Mouse (Mus musculus): ENCODE results near the gene Pja2. TPM values are rescaled to one million over a fixed set of nuclear protein-coding genes. Genes with fewer than 3 reads are reported as not detected.
A peak's percentile ranks its signal among the peaks of the same experiment; 100 is the strongest.

Gene Pja2
- polyA plus RNA-seq (2012; rRNA removed): 166 and 168 TPM in 2 replicates

GRCm38 (mm10) chr17:64331898-64332769, at the start of gene Pja2:
TSS of gene Pja2 (minus strand) at chr17:64331916.
- TF ChIP-seq CTCF (IDR thresholded peaks at IDR 0.05; ENCODE audit: extremely low read depth, insufficient read depth, low read length) (no peak), POLR2A (IDR thresholded peaks at IDR 0.05; ENCODE audit: extremely low read depth, insufficient read depth, low read length) (peak; percentile 94)
- Histone ChIP-seq H3K4me1 (ENCODE audit: control insufficient read depth, insufficient read depth, low read length) (peaks cover 2% of the 10 kb centered on the region; the same call in 1 of the 2 replicates), H3K27ac (ENCODE audit: insufficient read depth, low read length) (peak within 1 kb of the TSS; percentile 95), H3K4me3 (ENCODE audit: insufficient read depth, low read length) (peak within 1 kb of the TSS; percentile 69)

GRCm38 (mm10) chr17:64375327-64375726, 43.6 kb upstream of the Pja2 start:
- Histone ChIP-seq H3K4me3 (ENCODE audit: insufficient read depth, low read length) (no peak overlapping the region), H3K4me1 (ENCODE audit: control insufficient read depth, insufficient read depth, low read length) (no peaks in the 10 kb centered on the region), H3K27ac (ENCODE audit: insufficient read depth, low read length) (no peak overlapping the region)
- TF ChIP-seq CTCF (IDR thresholded peaks at IDR 0.05; ENCODE audit: extremely low read depth, insufficient read depth, low read length): peak; percentile 77
- no peak for TF ChIP-seq POLR2A (IDR thresholded peaks at IDR 0.05; ENCODE audit: extremely low read depth, insufficient read depth, low read length)

- Histone ChIP-seq H3K4me1 (ENCODE audit: control insufficient read depth, insufficient read depth, low read length) (no peaks in the 10 kb centered on the region), H3K27ac (ENCODE audit: insufficient read depth, low read length) (no peak overlapping the region), H3K4me3 (ENCODE audit: insufficient read depth, low read length) (no peak overlapping the region)
- TF ChIP-seq POLR2A (IDR thresholded peaks at IDR 0.05; ENCODE audit: extremely low read depth, insufficient read depth, low read length) (no peak), CTCF (IDR thresholded peaks at IDR 0.05; ENCODE audit: extremely low read depth, insufficient read depth, low read length) (no peak)
Observed at GRCm38 (mm10) chr17:64363694-64364093, 32.0 kb upstream of the Pja2 start.

- H3K27ac ChIP-seq (ENCODE audit: insufficient read depth, low read length): no peak overlapping the region
- no peak overlapping the region for H3K4me3 ChIP-seq (ENCODE audit: insufficient read depth, low read length)
- H3K4me1 ChIP-seq (ENCODE audit: control insufficient read depth, insufficient read depth, low read length): no peaks in the 10 kb centered on the region
- no peak for TF ChIP-seq CTCF (IDR thresholded peaks at IDR 0.05; ENCODE audit: extremely low read depth, insufficient read depth, low read length)
- TF ChIP-seq POLR2A (IDR thresholded peaks at IDR 0.05; ENCODE audit: extremely low read depth, insufficient read depth, low read length): no peak
Observed at GRCm38 (mm10) chr17:64362570-64362969, 30.9 kb upstream of the Pja2 start.

GRCm38 (mm10) chr17:64361911-64362425, 30.3 kb upstream of the Pja2 start:
- Histone ChIP-seq H3K27ac (ENCODE audit: insufficient read depth, low read length) (no peak overlapping the region), H3K4me1 (ENCODE audit: control insufficient read depth, insufficient read depth, low read length) (no peaks in the 10 kb centered on the region), H3K4me3 (ENCODE audit: insufficient read depth, low read length) (no peak overlapping the region)
- TF ChIP-seq POLR2A (IDR thresholded peaks at IDR 0.05; ENCODE audit: extremely low read depth, insufficient read depth, low read length): no peak

GRCm38 (mm10) chr17:64353940-64354339, 22.2 kb upstream of the Pja2 start:
- Histone ChIP-seq H3K4me1 (ENCODE audit: control insufficient read depth, insufficient read depth, low read length) (no peaks in the 10 kb centered on the region), H3K27ac (ENCODE audit: insufficient read depth, low read length) (no peak overlapping the region), H3K4me3 (ENCODE audit: insufficient read depth, low read length) (no peak overlapping the region)
- TF ChIP-seq CTCF (IDR thresholded peaks at IDR 0.05; ENCODE audit: extremely low read depth, insufficient read depth, low read length) (no peak), POLR2A (IDR thresholded peaks at IDR 0.05; ENCODE audit: extremely low read depth, insufficient read depth, low read length) (no peak)

GRCm38 (mm10) chr17:64346135-64346534, 14.4 kb upstream of the Pja2 start:
- Histone ChIP-seq H3K4me1 (ENCODE audit: control insufficient read depth, insufficient read depth, low read length) (no peaks in the 10 kb centered on the region), H3K4me3 (ENCODE audit: insufficient read depth, low read length) (peak overlapping the region; percentile 15), H3K27ac (ENCODE audit: insufficient read depth, low read length) (no peak overlapping the region)
- no peak for TF ChIP-seq CTCF (IDR thresholded peaks at IDR 0.05; ENCODE audit: extremely low read depth, insufficient read depth, low read length)
- TF ChIP-seq POLR2A (IDR thresholded peaks at IDR 0.05; ENCODE audit: extremely low read depth, insufficient read depth, low read length): no peak

- Histone ChIP-seq H3K4me3 (ENCODE audit: insufficient read depth, low read length) (no peak overlapping the region), H3K4me1 (ENCODE audit: control insufficient read depth, insufficient read depth, low read length) (no peaks in the 10 kb centered on the region), H3K27ac (ENCODE audit: insufficient read depth, low read length) (no peak overlapping the region)
- no peak for TF ChIP-seq POLR2A (IDR thresholded peaks at IDR 0.05; ENCODE audit: extremely low read depth, insufficient read depth, low read length)
- no peak for TF ChIP-seq CTCF (IDR thresholded peaks at IDR 0.05; ENCODE audit: extremely low read depth, insufficient read depth, low read length)
Observed at GRCm38 (mm10) chr17:64344576-64345172, 13.0 kb upstream of the Pja2 start.

GRCm38 (mm10) chr17:64341698-64342097, 10.0 kb upstream of the Pja2 start:
- H3K27ac ChIP-seq (ENCODE audit: insufficient read depth, low read length): no peak overlapping the region
- H3K4me3 ChIP-seq (ENCODE audit: insufficient read depth, low read length): no peak overlapping the region
- H3K4me1 ChIP-seq (ENCODE audit: control insufficient read depth, insufficient read depth, low read length): no peaks in the 10 kb centered on the region
- TF ChIP-seq POLR2A (IDR thresholded peaks at IDR 0.05; ENCODE audit: extremely low read depth, insufficient read depth, low read length) (no peak), CTCF (IDR thresholded peaks at IDR 0.05; ENCODE audit: extremely low read depth, insufficient read depth, low read length) (no peak)
